Mouse (Mus musculus) Muller cell, postnatal 12 days (primary cell): ENCODE results near the gene Abca9.

Experiments used
- DNase-seq: peaks from one replicate; pipeline ENCODE4 v3.0.0-alpha.2; 2015; ENCODE audit errors: inconsistent ontology term

The Abca9 gene

GRCm38 (mm10) chr11:110061032-110061431, 107.0 kb downstream of the Abca9 start:
- no peak for DNase-seq

GRCm38 (mm10) chr11:110060127-110060526, 107.9 kb downstream of the Abca9 start:
- DNase-seq, result no peak

DNA sequence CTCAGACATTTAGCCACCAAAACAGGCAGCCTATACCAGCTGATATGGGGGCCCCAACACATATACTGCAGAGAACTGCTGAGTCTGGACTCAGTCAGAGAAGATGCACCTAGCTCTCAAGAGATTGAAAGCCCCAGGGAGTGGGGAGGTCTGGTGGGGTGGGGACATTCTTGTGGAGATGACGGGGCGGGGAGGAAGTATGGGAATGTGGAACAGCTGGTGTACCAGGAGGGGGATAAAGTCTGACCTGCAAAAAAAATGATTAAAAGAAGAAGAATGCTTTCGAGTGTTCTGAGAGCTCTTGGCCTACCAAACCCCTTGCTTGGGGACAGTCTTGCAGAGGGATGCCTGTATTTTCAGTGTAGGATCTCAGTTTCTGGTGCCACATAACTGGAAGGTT, 114.3 kb downstream of the Abca9 start:
- DNase-seq, result peak; percentile 12
